Mouse (Mus musculus): ENCODE results near the gene Cfap77.

The Cfap77 gene

GRCm38 (mm10) chr2:28902291-28902690, 152.6 kb downstream of the Cfap77 start:
- peak; percentile 35 to 47 for DNase-seq

- DNase-seq: no peak
Measured at GRCm38 (mm10) chr2:28897340-28897899, 157.4 kb downstream of the Cfap77 start.

- no peak for DNase-seq
Measured at GRCm38 (mm10) chr2:28895876-28896275, 159.0 kb downstream of the Cfap77 start.

- DNase-seq: no peak
Measured at GRCm38 (mm10) chr2:28893526-28893925, 161.3 kb downstream of the Cfap77 start.

- no peak for DNase-seq
Measured at GRCm38 (mm10) chr2:28892796-28893195, 162.1 kb downstream of the Cfap77 start.

- DNase-seq: no peak
Measured at GRCm38 (mm10) chr2:28884914-28885313, 170.0 kb downstream of the Cfap77 start.

GRCm38 (mm10) chr2:28882826-28883485, 171.9 kb downstream of the Cfap77 start:
- peak in 1 of 2 experiments; percentile 40 for DNase-seq

- DNase-seq: no peak
Measured at GRCm38 (mm10) chr2:28882047-28882446, 172.8 kb downstream of the Cfap77 start.

GRCm38 (mm10) chr2:28881275-28881674, 173.6 kb downstream of the Cfap77 start:
- DNase-seq: peak; percentile 72 to 85
